Mouse (Mus musculus): Measurements from ENCODE around the gene Slc15a2. TPM values are rescaled to one million over a fixed set of nuclear protein-coding genes. Genes with fewer than 3 reads are reported as not detected.

Gene Slc15a2
- polyA plus RNA-seq (2014; fragmentation: Illumina TruSeq; extraction: RNeasy Lipid Tissue Mini Kit (QIAGEN cat#74804); ENCODE audit: low read depth, low replicate concordance), result 144 TPM

GRCm38 (mm10) chr16:36784594-36785313 is at the start of gene Slc15a2:
Slc15a2 (minus strand) TSS chr16:36784962.

GRCm38 (mm10) chr16:36828054-36828786 is 43.5 kb upstream of the Slc15a2 start, which contains the start of gene Iqcb1:
Iqcb1 (plus strand) TSS chr16:36828385.

Other genes starting within 250 kb of the Slc15a2 start
- gene Casr, start 222.8 kb downstream of the Slc15a2 start, polyA plus RNA-seq (2014; fragmentation: Illumina TruSeq; extraction: RNeasy Lipid Tissue Mini Kit (QIAGEN cat#74804); ENCODE audit: low read depth, low replicate concordance), result 18.2 TPM
- gene Cd86, start 118.9 kb downstream of the Slc15a2 start, polyA plus RNA-seq (2014; fragmentation: Illumina TruSeq; extraction: RNeasy Lipid Tissue Mini Kit (QIAGEN cat#74804); ENCODE audit: low read depth, low replicate concordance), result 3.9 TPM
- gene Ildr1, start 91.0 kb downstream of the Slc15a2 start, polyA plus RNA-seq (2014; fragmentation: Illumina TruSeq; extraction: RNeasy Lipid Tissue Mini Kit (QIAGEN cat#74804); ENCODE audit: low read depth, low replicate concordance), result 33.5 TPM
- gene Iqcb1, start 43.4 kb upstream of the Slc15a2 start, polyA plus RNA-seq (2014; fragmentation: Illumina TruSeq; extraction: RNeasy Lipid Tissue Mini Kit (QIAGEN cat#74804); ENCODE audit: low read depth, low replicate concordance), result 23.8 TPM
- 37.1 TPM for gene Eaf2, start 90.0 kb upstream of the Slc15a2 start, polyA plus RNA-seq (2014; fragmentation: Illumina TruSeq; extraction: RNeasy Lipid Tissue Mini Kit (QIAGEN cat#74804); ENCODE audit: low read depth, low replicate concordance)
- 24.6 TPM for gene Golgb1, start 90.2 kb upstream of the Slc15a2 start, polyA plus RNA-seq (2014; fragmentation: Illumina TruSeq; extraction: RNeasy Lipid Tissue Mini Kit (QIAGEN cat#74804); ENCODE audit: low read depth, low replicate concordance)
- 0.69 TPM for gene Hcls1, start 150.0 kb upstream of the Slc15a2 start, polyA plus RNA-seq (2014; fragmentation: Illumina TruSeq; extraction: RNeasy Lipid Tissue Mini Kit (QIAGEN cat#74804); ENCODE audit: low read depth, low replicate concordance)
- gene Fbxo40, start 205.5 kb upstream of the Slc15a2 start, polyA plus RNA-seq (2014; fragmentation: Illumina TruSeq; extraction: RNeasy Lipid Tissue Mini Kit (QIAGEN cat#74804); ENCODE audit: low read depth, low replicate concordance), result 11.8 TPM
- gene Polq, start 226.8 kb upstream of the Slc15a2 start, polyA plus RNA-seq (2014; fragmentation: Illumina TruSeq; extraction: RNeasy Lipid Tissue Mini Kit (QIAGEN cat#74804); ENCODE audit: low read depth, low replicate concordance), result 0.53 TPM

All from kidney, adult 10 weeks (tissue).